ENCODE assay signal across 26 mouse cellular contexts in the genomic region with DNA sequence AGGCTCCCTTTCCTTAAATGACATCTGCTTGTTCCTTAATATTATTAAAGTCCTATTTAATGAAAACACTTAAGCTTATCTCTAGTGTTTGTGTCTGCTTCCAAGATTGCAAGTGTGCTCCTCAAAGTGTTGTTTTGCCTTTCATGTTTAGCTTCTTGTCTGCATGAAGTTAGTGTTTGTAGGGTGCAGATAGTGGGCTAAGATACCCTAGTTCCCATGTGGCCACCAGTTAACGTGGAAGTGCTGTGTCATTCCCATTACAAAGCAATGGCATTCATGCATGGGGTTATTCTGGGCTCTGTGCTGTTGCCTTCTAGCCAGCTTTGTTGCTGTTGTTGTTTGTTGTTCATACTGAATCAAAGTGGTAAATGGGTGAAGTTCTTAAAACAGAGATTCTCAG.
A peak's percentile ranks its signal among the peaks of the same experiment; 100 is the strongest.
DNase-seq lines count a peak whose midpoint lies in the region; ATAC-seq and TF ChIP-seq lines count a peak whose summit lies in the region.
"Had no signal": no experiment of that assay in that cellular context is flagged by ENCODE, and none has a peak within 500 bp of the region (broad histone marks: within the 10 kb centered on the region; RNA-seq: fewer than 3 reads in every experiment).

No protein-coding gene starts in this region.

- H3K36me3 ChIP-seq in heart, embryonic 10.5 days: no peaks in the 10 kb centered on the region
- H3K36me3 ChIP-seq in G1E (replicated peaks): no peaks in the 10 kb centered on the region
- no peaks in the 10 kb centered on the region for H3K36me3 ChIP-seq in forebrain, embryonic 15.5 days
- H3K36me3 ChIP-seq: embryonic facial prominence, embryonic 12.5 days; embryonic facial prominence, embryonic 15.5 days; heart, embryonic 12.5 days; heart, embryonic 15.5 days had no signal

- peak; percentile 59; the same call in 1 of the 2 replicates for ATAC-seq in G1E (ENCODE audit: extremely low read depth, insufficient number of reproducible peaks, low FRiP score, poor library complexity, severe bottlenecking)
- 0 out of 2 replicates have a peak, but pooled peaks have one; percentile 65 for ATAC-seq in megakaryocyte-erythroid progenitor cell, adult 5-6 weeks (replicated peaks; ENCODE audit: low FRiP score, low TSS enrichment, poor library complexity, severe bottlenecking)
- ATAC-seq in forebrain, embryonic 15.5 days (replicated peaks): no peak
- ATAC-seq: forebrain, embryonic 14.5 days; hindbrain, postnatal 0 days; inflammation-experienced regulatory T-cells, adult 6 months; Patski had no signal

- intact Hi-C loops in heart, postnatal 36 days (cut with DNase I): no loop called here

- H3K4me2 ChIP-seq in forebrain, embryonic 15.5 days (replicated peaks): no peak overlapping the region
- H3K4me2 ChIP-seq: embryonic facial prominence, embryonic 12.5 days; embryonic facial prominence, embryonic 15.5 days; heart, embryonic 12.5 days; heart, embryonic 15.5 days; hindbrain, embryonic 14.5 days had no signal

- no peak overlapping the region for H3K9ac ChIP-seq in forebrain, embryonic 15.5 days (replicated peaks)
- H3K9ac ChIP-seq: embryonic facial prominence, embryonic 12.5 days; embryonic facial prominence, embryonic 15.5 days; heart, embryonic 12.5 days; heart, embryonic 15.5 days; hindbrain, embryonic 14.5 days had no signal

- WGBS in heart, embryonic 10.5 days: 21% methylated on average over 1 of the region's 1 CpGs
- WGBS in forebrain, embryonic 15.5 days: 66% methylated on average over 1 of the region's 1 CpGs

- H3K27ac ChIP-seq in heart, embryonic 10.5 days: no peak overlapping the region
- H3K27ac ChIP-seq in forebrain, embryonic 15.5 days (replicated peaks): no peak overlapping the region
- H3K27ac ChIP-seq: embryonic facial prominence, embryonic 12.5 days; embryonic facial prominence, embryonic 15.5 days; gastrocnemius, adult 2 months; heart, embryonic 15.5 days; hindbrain, embryonic 14.5 days; hindbrain, postnatal 0 days had no signal

- no peak for TF ChIP-seq CTCF in G1E (IDR thresholded peaks at IDR 0.05; ENCODE audit: low read depth, low read length)

- no peaks in the 10 kb centered on the region for H3K27me3 ChIP-seq in heart, embryonic 10.5 days (ENCODE audit: insufficient read depth, poor library complexity, severe bottlenecking)
- no peaks in the 10 kb centered on the region for H3K27me3 ChIP-seq in G1E (ENCODE audit: insufficient read depth, low read length)
- no peaks in the 10 kb centered on the region for H3K27me3 ChIP-seq in forebrain, embryonic 15.5 days
- H3K27me3 ChIP-seq: embryonic facial prominence, embryonic 12.5 days; embryonic facial prominence, embryonic 15.5 days; heart, embryonic 12.5 days; heart, embryonic 15.5 days; Patski had no signal

- H3K4me3 ChIP-seq in heart, embryonic 10.5 days: no peak overlapping the region
- no peak overlapping the region for H3K4me3 ChIP-seq in G1E (ENCODE audit: low read depth, low read length)
- no peak overlapping the region for H3K4me3 ChIP-seq in forebrain, embryonic 15.5 days
- H3K4me3 ChIP-seq: embryonic facial prominence, embryonic 12.5 days; embryonic facial prominence, embryonic 15.5 days; gastrocnemius, adult 2 months; heart, embryonic 12.5 days; heart, embryonic 15.5 days had no signal

- H3K4me1 ChIP-seq in heart, embryonic 10.5 days: peaks cover 16% of the 10 kb centered on the region
- peaks cover 7% of the 10 kb centered on the region; the same call in 1 of the 2 replicates for H3K4me1 ChIP-seq in G1E (ENCODE audit: insufficient read depth, low read depth, low read length)
- H3K4me1 ChIP-seq in forebrain, embryonic 15.5 days: no peaks in the 10 kb centered on the region; the same call in 1 of the 2 replicates
- H3K4me1 ChIP-seq: embryonic facial prominence, embryonic 12.5 days; embryonic facial prominence, embryonic 15.5 days; heart, embryonic 15.5 days had no signal

- no peaks in the 10 kb centered on the region for H3K9me3 ChIP-seq in heart, embryonic 10.5 days
- H3K9me3 ChIP-seq in G1E (replicated peaks): no peaks in the 10 kb centered on the region
- no peaks in the 10 kb centered on the region for H3K9me3 ChIP-seq in forebrain, embryonic 15.5 days
- H3K9me3 ChIP-seq: embryonic facial prominence, embryonic 12.5 days; embryonic facial prominence, embryonic 15.5 days; heart, embryonic 12.5 days; heart, embryonic 15.5 days had no signal

- peak; percentile 36 for DNase-seq in heart, embryonic 10.5 days (ENCODE audit: low spot score)
- no peak for DNase-seq in heart, postnatal 36 days
- DNase-seq in G1E (ENCODE audit: low spot score): peak; percentile 2
- DNase-seq in MN1 (ENCODE audit: low spot score): peak; percentile 14
- DNase-seq in spleen, adult 18-20 months: no peak
- DNase-seq: adrenal gland, postnatal 10 days; adrenal gland, postnatal 36 days; cerebellum, adult 18-20 months; cerebellum, adult 9-10 months; cerebellum, postnatal 14 days; gastrocnemius, adult 2 months; gastrocnemius, postnatal 14 days; heart, adult 11 months; heart, postnatal 10 days; heart, postnatal 4 days had no signal

Comparison
In these comparisons a context has a peak if more than half of its experiments do, and no peak if none do; other contexts are left out.
1. DNase-seq: peak in heart, embryonic 10.5 days (single experiment), G1E (single experiment) and MN1 (single experiment); none in heart, postnatal 36 days (0 of 2) and spleen, adult 18-20 months (0 of 2).